Mouse (Mus musculus): ENCODE measurements around the gene Pum2. TPM values are rescaled to one million over a fixed set of nuclear protein-coding genes. Genes with fewer than 3 reads are reported as not detected.

The Pum2 gene
- total RNA-seq, 1 experiment = 74.8 TPM

DNA sequence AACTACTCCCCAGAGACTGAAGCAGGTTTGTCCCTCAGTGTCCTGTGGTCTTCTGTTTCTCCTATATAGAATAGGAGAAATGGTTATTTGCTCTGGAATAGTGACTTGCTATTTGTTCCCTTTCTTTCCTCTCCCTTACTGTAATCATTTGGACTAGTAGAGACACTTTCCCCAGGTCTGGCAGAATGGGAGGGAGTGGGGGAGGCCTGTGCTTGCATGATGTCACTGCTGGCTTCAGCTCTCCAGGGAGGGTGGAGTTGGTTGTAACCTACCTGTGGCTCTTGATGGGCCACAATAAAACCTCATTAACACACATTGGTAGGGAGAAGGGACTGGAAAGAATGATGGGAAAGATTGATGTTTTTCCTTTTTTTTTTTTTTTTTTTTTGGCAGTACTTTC, 100.2 kb downstream of the Pum2 start:
- Histone ChIP-seq H3K9me3 (ENCODE audit: control insufficient read depth, insufficient read depth, low read depth, low read length) (no peaks in the 10 kb centered on the region), H3K27ac (ENCODE audit: insufficient read depth, low read depth, low read length, poor library complexity, severe bottlenecking) (no peak overlapping the region), H3K4me1 (ENCODE audit: control insufficient read depth in 2 of 2, insufficient read depth in 2 of 2, low read length in 2 of 2, poor library complexity in 1 of 2) (0 out of 4 replicates have a peak, but pooled peaks cover 0 to 3% of the 10 kb centered on the region in 2 experiments), H3K4me3 (ENCODE audit: insufficient read depth in 1 of 2, low read depth in 1 of 2, low read length in 2 of 2, poor library complexity in 1 of 2, severe bottlenecking in 1 of 2) (no peak overlapping the region), H3K36me3 (ENCODE audit: control insufficient read depth, insufficient read depth, low read length, poor library complexity, severe bottlenecking) (no peaks in the 10 kb centered on the region), H3K9ac (ENCODE audit: insufficient read depth, low read depth, low read length, poor library complexity, severe bottlenecking) (no peak overlapping the region)
- TF ChIP-seq ZNF384 (IDR thresholded peaks at IDR 0.05; ENCODE audit: low read depth, low read length) = no peak; the same call in 1 of the 2 replicates
- TF ChIP-seq CHD2 (IDR thresholded peaks at IDR 0.05; ENCODE audit: low read depth, low read length) = no peak
- TF ChIP-seq HCFC1 (IDR thresholded peaks at IDR 0.05; ENCODE audit: borderline replicate concordance, insufficient read depth, low read length) = no peak
- TF ChIP-seq ZC3H11A (IDR thresholded peaks at IDR 0.05; ENCODE audit: borderline replicate concordance, low read depth, low read length) = no peak
- no peak for TF ChIP-seq MAFK (IDR thresholded peaks at IDR 0.05; ENCODE audit: insufficient read depth, low read depth, low read length)
- no peak for DNase-seq (ENCODE audit: low read depth, low spot score)
- in situ Hi-C loops (cut with MboI; ENCODE audit: low sequenced_read_pairs in 2 of 2, unreplicated experiment in 2 of 2) = loop anchor here in 1 of 2 experiments (25.0 kb wide), 1 partner anchor 238 kb away; no protein-coding TSS in a partner anchor

DNA sequence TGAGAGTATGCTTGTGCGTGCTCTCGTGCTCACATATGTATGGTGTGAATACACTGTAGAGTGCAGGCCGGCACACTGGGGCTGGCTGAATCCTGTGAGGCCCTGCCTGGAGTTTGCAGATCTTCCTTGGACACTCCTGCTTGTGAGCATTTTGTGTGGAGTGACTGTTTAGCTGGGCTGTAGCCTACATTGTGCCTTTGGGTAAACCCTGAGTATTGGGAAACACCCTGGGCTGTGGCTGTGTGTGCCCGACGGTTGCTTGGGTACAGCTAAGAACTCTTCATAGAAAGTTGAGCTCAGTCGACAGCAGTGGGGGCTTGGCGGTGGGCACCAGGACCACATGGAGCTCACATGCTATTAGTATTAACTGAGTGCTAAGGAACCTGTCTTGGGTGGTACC, 102.3 kb downstream of the Pum2 start:
- H3K36me3 ChIP-seq (ENCODE audit: control insufficient read depth, insufficient read depth, low read length, poor library complexity, severe bottlenecking) = no peaks in the 10 kb centered on the region
- DNase-seq (ENCODE audit: low read depth, low spot score) = no peak
- no peaks in the 10 kb centered on the region for H3K9me3 ChIP-seq (ENCODE audit: control insufficient read depth, insufficient read depth, low read depth, low read length)
- 0 out of 4 replicates have a peak, but pooled peaks cover 0 to 3% of the 10 kb centered on the region in 2 experiments for H3K4me1 ChIP-seq (ENCODE audit: control insufficient read depth in 2 of 2, insufficient read depth in 2 of 2, low read length in 2 of 2, poor library complexity in 1 of 2)
- TF ChIP-seq MAFK (IDR thresholded peaks at IDR 0.05; ENCODE audit: insufficient read depth, low read depth, low read length) (no peak), ZC3H11A (IDR thresholded peaks at IDR 0.05; ENCODE audit: borderline replicate concordance, low read depth, low read length) (no peak), CHD2 (IDR thresholded peaks at IDR 0.05; ENCODE audit: low read depth, low read length) (no peak), ZNF384 (IDR thresholded peaks at IDR 0.05; ENCODE audit: low read depth, low read length) (no peak), HCFC1 (IDR thresholded peaks at IDR 0.05; ENCODE audit: borderline replicate concordance, insufficient read depth, low read length) (no peak)
- no peak overlapping the region for H3K4me3 ChIP-seq (ENCODE audit: insufficient read depth in 1 of 2, low read depth in 1 of 2, low read length in 2 of 2, poor library complexity in 1 of 2, severe bottlenecking in 1 of 2)
- no peak overlapping the region for H3K27ac ChIP-seq (ENCODE audit: insufficient read depth, low read depth, low read length, poor library complexity, severe bottlenecking)
- no peak overlapping the region for H3K9ac ChIP-seq (ENCODE audit: insufficient read depth, low read depth, low read length, poor library complexity, severe bottlenecking)
- in situ Hi-C loops (cut with MboI; ENCODE audit: low sequenced_read_pairs in 2 of 2, unreplicated experiment in 2 of 2) = no loop called here

DNA sequence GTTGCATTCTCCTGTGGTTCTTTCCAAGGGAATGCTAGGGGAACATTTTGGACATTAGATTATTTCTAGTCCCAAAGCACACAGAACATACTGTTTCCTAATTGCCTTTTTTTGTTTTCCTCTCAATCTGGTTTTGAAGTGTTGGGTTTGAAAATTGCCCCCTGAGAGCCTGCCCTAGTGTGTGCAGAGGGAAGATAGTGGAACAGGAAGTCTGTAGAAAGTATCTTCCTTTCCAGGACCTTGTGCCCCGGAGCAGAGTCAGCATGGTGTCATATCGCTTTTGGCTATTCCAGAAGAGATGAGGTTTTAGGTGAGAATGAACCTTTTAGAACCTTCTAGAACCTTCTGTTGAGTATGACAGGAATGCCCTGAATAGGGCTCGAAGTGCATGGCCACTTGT, 102.8 kb downstream of the Pum2 start:
- DNase-seq (ENCODE audit: low read depth, low spot score) = no peak
- Histone ChIP-seq H3K9ac (ENCODE audit: insufficient read depth, low read depth, low read length, poor library complexity, severe bottlenecking) (no peak overlapping the region), H3K27ac (ENCODE audit: insufficient read depth, low read depth, low read length, poor library complexity, severe bottlenecking) (no peak overlapping the region), H3K36me3 (ENCODE audit: control insufficient read depth, insufficient read depth, low read length, poor library complexity, severe bottlenecking) (no peaks in the 10 kb centered on the region), H3K4me1 (ENCODE audit: control insufficient read depth in 2 of 2, insufficient read depth in 2 of 2, low read length in 2 of 2, poor library complexity in 1 of 2) (0 out of 4 replicates have a peak, but pooled peaks cover 0 to 3% of the 10 kb centered on the region in 2 experiments), H3K4me3 (ENCODE audit: insufficient read depth in 1 of 2, low read depth in 1 of 2, low read length in 2 of 2, poor library complexity in 1 of 2, severe bottlenecking in 1 of 2) (no peak overlapping the region), H3K9me3 (ENCODE audit: control insufficient read depth, insufficient read depth, low read depth, low read length) (no peaks in the 10 kb centered on the region)
- in situ Hi-C loops (cut with MboI; ENCODE audit: low sequenced_read_pairs in 2 of 2, unreplicated experiment in 2 of 2) = no loop called here
- TF ChIP-seq HCFC1 (IDR thresholded peaks at IDR 0.05; ENCODE audit: borderline replicate concordance, insufficient read depth, low read length) = no peak
- TF ChIP-seq CHD2 (IDR thresholded peaks at IDR 0.05; ENCODE audit: low read depth, low read length) = no peak
- no peak for TF ChIP-seq MAFK (IDR thresholded peaks at IDR 0.05; ENCODE audit: insufficient read depth, low read depth, low read length)
- no peak for TF ChIP-seq ZC3H11A (IDR thresholded peaks at IDR 0.05; ENCODE audit: borderline replicate concordance, low read depth, low read length)
- TF ChIP-seq ZNF384 (IDR thresholded peaks at IDR 0.05; ENCODE audit: low read depth, low read length) = no peak

DNA sequence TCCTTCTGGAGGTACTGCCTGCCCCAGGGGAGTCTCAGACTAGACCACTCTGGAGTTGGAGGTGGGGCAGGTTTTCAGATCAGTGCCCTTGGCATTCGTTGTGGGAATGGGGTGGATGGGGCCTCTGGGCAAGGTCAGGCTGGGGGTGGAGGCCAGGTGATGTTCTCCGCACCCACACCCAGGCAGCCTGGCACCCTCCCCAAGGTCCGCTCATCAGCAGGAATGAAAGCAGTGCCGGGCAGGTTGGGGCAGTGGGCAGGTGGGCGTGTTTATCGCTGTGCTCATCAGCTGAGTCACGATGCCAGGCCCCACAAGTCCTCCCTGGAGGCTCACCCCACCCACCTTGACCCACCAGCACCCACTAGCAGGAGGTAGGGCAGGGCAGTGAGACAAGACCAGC, 104.2 kb downstream of the Pum2 start:
- Histone ChIP-seq H3K4me1 (ENCODE audit: control insufficient read depth in 2 of 2, insufficient read depth in 2 of 2, low read length in 2 of 2, poor library complexity in 1 of 2) (peaks cover 2 to 7% of the 10 kb centered on the region in 2 experiments; a peak in 1 of 4 replicates), H3K36me3 (ENCODE audit: control insufficient read depth, insufficient read depth, low read length, poor library complexity, severe bottlenecking) (no peaks in the 10 kb centered on the region), H3K9me3 (ENCODE audit: control insufficient read depth, insufficient read depth, low read depth, low read length) (no peaks in the 10 kb centered on the region), H3K4me3 (ENCODE audit: insufficient read depth in 1 of 2, low read depth in 1 of 2, low read length in 2 of 2, poor library complexity in 1 of 2, severe bottlenecking in 1 of 2) (no peak overlapping the region), H3K27ac (ENCODE audit: insufficient read depth, low read depth, low read length, poor library complexity, severe bottlenecking) (no peak overlapping the region), H3K9ac (ENCODE audit: insufficient read depth, low read depth, low read length, poor library complexity, severe bottlenecking) (no peak overlapping the region)
- TF ChIP-seq ZNF384 (IDR thresholded peaks at IDR 0.05; ENCODE audit: low read depth, low read length) (no peak), MAFK (IDR thresholded peaks at IDR 0.05; ENCODE audit: insufficient read depth, low read depth, low read length) (no peak), ZC3H11A (IDR thresholded peaks at IDR 0.05; ENCODE audit: borderline replicate concordance, low read depth, low read length) (no peak), HCFC1 (IDR thresholded peaks at IDR 0.05; ENCODE audit: borderline replicate concordance, insufficient read depth, low read length) (no peak), CHD2 (IDR thresholded peaks at IDR 0.05; ENCODE audit: low read depth, low read length) (no peak)
- in situ Hi-C loops (cut with MboI; ENCODE audit: low sequenced_read_pairs in 2 of 2, unreplicated experiment in 2 of 2) = no loop called here
- no peak for DNase-seq (ENCODE audit: low read depth, low spot score)

Data from ES-E14 (cell line).